Mouse (Mus musculus): ENCODE measurements around the gene Fyn. TPM values are rescaled to one million over a fixed set of nuclear protein-coding genes. Genes with fewer than 3 reads are reported as not detected.

Gene Fyn
- polyA plus RNA-seq, 1 experiment: 56.4 TPM

DNA sequence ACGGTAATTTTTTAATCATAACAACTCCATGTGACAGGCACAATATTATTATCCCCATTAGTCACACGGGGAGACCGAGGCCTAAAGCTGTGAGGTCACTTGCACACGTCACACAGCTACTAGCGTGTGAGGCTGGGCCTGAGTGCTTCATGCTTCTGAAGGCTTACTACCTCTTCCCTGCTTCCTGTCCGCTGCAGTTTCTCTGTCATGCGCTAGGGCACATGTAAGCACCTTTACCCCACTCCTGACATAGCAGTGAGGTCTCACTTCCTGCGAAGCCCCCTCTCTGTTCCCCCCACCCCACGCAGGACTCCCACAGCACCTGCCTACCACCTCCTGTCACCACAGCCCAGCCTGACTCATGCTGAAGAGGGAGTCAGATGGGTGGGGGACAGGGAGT lies 8.0 kb downstream of the Fyn start:
- Histone ChIP-seq H3K27ac (ENCODE audit: insufficient read depth, low read length) (no peak overlapping the region), H3K4me1 (ENCODE audit: control insufficient read depth, insufficient read depth, low read length) (0 out of 2 replicates have a peak, but pooled peaks cover 2% of the 10 kb centered on the region), H3K4me3 (ENCODE audit: insufficient read depth, low read length) (no peak overlapping the region)
- TF ChIP-seq POLR2A (IDR thresholded peaks at IDR 0.05; ENCODE audit: low read depth, low read length) (no peak), CTCF (IDR thresholded peaks at IDR 0.05; ENCODE audit: borderline replicate concordance, insufficient read depth, low read length) (no peak)

DNA sequence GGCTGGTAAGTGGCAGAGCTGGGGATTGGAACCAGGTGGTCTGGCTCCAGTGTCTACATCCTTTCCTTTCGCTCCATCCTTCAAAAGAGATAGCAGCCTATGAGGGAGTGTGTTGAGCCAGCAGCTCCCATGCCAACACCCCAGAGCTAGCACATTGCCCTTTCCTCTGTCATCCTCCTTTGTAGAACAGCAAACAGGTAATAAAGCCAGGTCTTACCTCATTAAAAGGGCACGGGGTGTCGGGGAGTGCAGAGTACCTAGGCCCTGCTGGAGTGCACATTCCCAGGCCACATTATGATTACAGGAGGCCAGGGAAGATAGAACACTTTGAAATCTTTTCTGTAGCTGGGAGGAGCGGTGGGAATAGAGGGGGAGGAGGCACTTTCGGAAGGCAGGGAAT lies 8.6 kb downstream of the Fyn start:
- 0 out of 2 replicates have a peak, but pooled peaks cover 2% of the 10 kb centered on the region for H3K4me1 ChIP-seq (ENCODE audit: control insufficient read depth, insufficient read depth, low read length)
- no peak overlapping the region for H3K27ac ChIP-seq (ENCODE audit: insufficient read depth, low read length)
- no peak overlapping the region for H3K4me3 ChIP-seq (ENCODE audit: insufficient read depth, low read length)
- TF ChIP-seq CTCF (IDR thresholded peaks at IDR 0.05; ENCODE audit: borderline replicate concordance, insufficient read depth, low read length) (no peak), POLR2A (IDR thresholded peaks at IDR 0.05; ENCODE audit: low read depth, low read length) (no peak)

DNA sequence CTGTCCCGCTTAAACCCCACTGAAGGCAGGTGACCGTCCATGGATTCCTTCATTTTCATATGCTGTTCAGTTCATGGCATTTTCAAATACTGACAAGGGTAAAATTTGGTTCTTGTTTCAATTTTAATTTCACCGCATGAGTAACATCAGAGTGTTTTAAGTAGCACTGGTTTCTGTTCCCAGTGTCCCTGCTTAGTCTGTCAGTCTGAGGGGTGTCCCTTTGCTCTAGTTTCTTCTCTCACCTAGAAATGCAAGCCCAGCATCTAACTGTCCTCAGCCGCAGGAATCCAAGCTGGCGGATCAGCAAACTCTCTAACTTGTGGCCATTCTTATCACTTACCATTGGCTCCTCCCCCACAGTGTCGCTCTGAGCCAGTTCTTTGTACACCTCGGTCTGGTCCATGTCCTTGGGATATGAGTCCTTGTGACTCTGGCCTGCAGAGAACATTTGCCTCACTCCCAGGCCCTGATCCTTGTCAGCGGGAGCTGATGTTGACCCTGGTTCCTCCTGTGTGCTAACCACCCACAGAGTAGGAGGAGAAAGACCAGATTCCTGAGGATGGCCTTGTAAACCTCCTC lies 9.5 kb downstream of the Fyn start:
- TF ChIP-seq POLR2A (IDR thresholded peaks at IDR 0.05; ENCODE audit: low read depth, low read length): no peak
- TF ChIP-seq CTCF (IDR thresholded peaks at IDR 0.05; ENCODE audit: borderline replicate concordance, insufficient read depth, low read length): no peak
- H3K27ac ChIP-seq (ENCODE audit: insufficient read depth, low read length): no peak overlapping the region
- H3K4me1 ChIP-seq (ENCODE audit: control insufficient read depth, insufficient read depth, low read length): 0 out of 2 replicates have a peak, but pooled peaks cover 2% of the 10 kb centered on the region
- H3K4me3 ChIP-seq (ENCODE audit: insufficient read depth, low read length): no peak overlapping the region

DNA sequence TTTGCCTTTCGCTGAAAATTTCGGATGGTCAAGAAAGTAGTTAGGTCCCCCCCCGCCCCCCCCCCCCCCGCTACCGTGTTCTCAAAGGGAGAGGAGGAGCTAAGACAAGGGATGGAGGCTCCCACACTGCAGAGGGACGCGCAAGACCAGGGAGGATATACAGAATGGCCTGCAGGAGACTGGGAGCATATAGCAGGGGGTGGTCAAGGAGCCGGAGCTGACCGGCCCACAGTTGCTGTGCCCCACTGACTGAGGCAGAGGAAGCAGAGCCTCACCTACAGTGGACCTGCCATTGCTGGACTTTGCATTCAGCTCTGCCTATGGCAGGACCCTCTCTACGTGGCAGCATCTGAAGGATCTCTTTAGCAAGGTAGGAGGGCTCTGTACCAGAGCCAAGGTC lies 10.6 kb downstream of the Fyn start:
- TF ChIP-seq POLR2A (IDR thresholded peaks at IDR 0.05; ENCODE audit: low read depth, low read length) (no peak), CTCF (IDR thresholded peaks at IDR 0.05; ENCODE audit: borderline replicate concordance, insufficient read depth, low read length) (no peak)
- Histone ChIP-seq H3K27ac (ENCODE audit: insufficient read depth, low read length) (no peak overlapping the region), H3K4me3 (ENCODE audit: insufficient read depth, low read length) (no peak overlapping the region), H3K4me1 (ENCODE audit: control insufficient read depth, insufficient read depth, low read length) (0 out of 2 replicates have a peak, but pooled peaks cover 2% of the 10 kb centered on the region)

DNA sequence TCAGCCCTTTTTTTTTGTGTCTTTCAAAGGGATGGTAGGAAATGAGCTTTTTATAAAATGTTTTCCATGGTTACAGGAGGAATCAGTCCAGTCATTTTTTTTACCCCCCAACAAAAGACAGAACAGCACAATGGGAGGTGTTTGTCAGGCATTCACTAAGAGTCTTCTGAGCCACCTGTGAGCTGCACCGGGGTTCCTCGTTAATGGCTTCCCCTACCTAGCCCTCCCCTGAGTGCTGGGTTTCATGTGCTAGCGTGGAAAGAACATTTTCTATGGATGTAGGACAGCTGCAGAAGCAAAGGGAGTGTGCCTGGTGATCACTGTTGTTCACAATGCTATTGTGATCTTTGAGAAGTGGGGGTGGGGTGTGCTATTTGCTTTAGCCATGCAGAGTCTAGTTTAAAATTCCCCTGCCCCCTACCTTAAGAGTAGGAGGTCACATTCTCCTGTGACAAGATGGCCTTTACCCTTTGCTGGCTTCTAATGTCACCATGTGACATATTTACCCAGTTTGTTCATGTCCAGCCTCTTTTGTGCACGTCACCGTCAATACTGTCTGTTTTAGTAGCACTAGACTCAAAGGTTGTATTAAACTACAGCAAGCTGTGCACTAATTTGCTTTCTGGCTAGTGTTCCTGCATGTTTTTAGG lies 11.2 kb downstream of the Fyn start:
- H3K4me3 ChIP-seq (ENCODE audit: insufficient read depth, low read length): no peak overlapping the region
- TF ChIP-seq POLR2A (IDR thresholded peaks at IDR 0.05; ENCODE audit: low read depth, low read length) (no peak), CTCF (IDR thresholded peaks at IDR 0.05; ENCODE audit: borderline replicate concordance, insufficient read depth, low read length) (no peak)
- H3K4me1 ChIP-seq (ENCODE audit: control insufficient read depth, insufficient read depth, low read length): 0 out of 2 replicates have a peak, but pooled peaks cover 2% of the 10 kb centered on the region
- H3K27ac ChIP-seq (ENCODE audit: insufficient read depth, low read length): no peak overlapping the region

DNA sequence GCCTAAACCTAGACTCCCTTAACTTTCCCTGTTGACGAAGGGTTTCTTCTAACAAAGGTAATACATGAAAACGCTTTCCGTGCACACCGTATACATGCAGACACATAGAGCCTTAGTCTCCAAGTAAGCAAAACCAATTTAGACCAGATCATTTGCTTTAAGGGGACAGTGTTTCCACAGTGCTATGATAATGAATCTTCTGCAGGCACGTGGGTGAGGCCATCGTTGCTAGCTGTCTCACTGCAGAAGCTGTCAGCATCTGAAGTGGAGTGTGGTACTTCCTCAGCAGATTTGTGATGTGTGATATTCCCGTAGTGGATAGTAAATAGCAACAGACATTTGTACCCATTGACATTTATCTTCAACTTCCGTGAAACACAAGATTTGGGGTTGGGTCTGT lies 16.6 kb downstream of the Fyn start:
- TF ChIP-seq CTCF (IDR thresholded peaks at IDR 0.05; ENCODE audit: borderline replicate concordance, insufficient read depth, low read length) (no peak), POLR2A (IDR thresholded peaks at IDR 0.05; ENCODE audit: low read depth, low read length) (no peak)
- H3K27ac ChIP-seq (ENCODE audit: insufficient read depth, low read length): no peak overlapping the region
- H3K4me3 ChIP-seq (ENCODE audit: insufficient read depth, low read length): no peak overlapping the region
- H3K4me1 ChIP-seq (ENCODE audit: control insufficient read depth, insufficient read depth, low read length): peaks cover 8% of the 10 kb centered on the region

DNA sequence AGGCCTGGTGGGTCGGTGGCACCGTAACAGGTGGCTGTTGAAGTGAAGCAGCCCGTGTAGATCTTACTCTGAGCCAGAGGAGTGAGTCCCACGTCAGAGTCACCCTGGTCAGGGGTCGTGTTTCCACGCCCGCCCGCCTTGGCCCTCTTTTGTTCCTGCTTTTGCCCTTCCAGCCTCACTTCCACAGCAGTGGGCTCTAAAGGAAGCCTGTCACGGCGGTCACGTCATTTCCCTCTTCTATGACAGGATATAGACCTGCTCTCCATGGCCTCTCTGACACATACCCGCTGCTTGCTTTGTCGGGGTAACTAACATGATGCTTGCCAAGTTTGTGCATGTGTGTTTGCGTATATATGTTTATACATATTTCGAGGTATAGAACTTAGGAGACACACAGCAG lies 17.5 kb downstream of the Fyn start:
- TF ChIP-seq POLR2A (IDR thresholded peaks at IDR 0.05; ENCODE audit: low read depth, low read length): no peak
- TF ChIP-seq CTCF (IDR thresholded peaks at IDR 0.05; ENCODE audit: borderline replicate concordance, insufficient read depth, low read length): no peak
- no peak overlapping the region for H3K4me3 ChIP-seq (ENCODE audit: insufficient read depth, low read length)
- H3K4me1 ChIP-seq (ENCODE audit: control insufficient read depth, insufficient read depth, low read length): peaks cover 8% of the 10 kb centered on the region
- no peak overlapping the region for H3K27ac ChIP-seq (ENCODE audit: insufficient read depth, low read length)

DNA sequence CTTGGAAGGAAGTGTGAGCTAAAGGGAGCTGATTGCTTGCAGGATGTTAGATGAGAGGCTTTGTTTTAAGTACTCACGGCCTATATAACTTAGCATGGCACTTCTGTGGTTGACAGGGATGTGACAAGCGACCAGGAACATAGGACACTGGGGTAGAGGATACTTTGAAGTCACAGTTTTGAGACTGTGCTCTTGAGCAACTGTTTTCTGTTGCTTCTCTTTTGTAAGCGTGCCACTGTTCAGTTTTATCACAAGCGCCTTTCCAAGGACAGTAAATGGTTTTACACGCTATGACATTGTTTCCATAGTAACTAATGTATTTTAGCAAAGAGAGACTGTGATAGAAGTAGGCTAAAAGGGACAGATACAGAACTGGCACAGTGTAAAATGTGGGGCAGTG lies 18.4 kb downstream of the Fyn start:
- H3K27ac ChIP-seq (ENCODE audit: insufficient read depth, low read length): no peak overlapping the region

DNA sequence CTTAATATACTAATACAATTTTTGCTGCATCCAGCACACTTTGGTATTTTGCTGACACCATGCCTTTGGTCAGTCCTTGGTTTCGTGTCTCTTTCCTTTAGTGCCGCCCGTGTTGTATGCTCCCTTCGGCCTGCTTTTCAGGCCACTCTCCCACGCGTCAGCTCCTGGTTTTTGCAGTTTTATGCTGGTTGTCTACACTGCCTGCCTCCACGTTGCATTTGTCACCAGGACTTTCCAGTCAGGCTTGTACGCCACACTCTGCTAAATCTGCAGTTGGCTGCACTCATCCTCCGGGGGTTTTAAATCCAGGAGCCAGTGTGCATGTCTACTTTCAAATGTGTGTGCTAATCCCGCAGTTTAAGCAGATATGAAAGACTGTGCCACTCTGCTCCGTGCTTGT lies 18.9 kb downstream of the Fyn start:
- H3K4me1 ChIP-seq (ENCODE audit: control insufficient read depth, insufficient read depth, low read length): peaks cover 8% of the 10 kb centered on the region
- no peak for TF ChIP-seq CTCF (IDR thresholded peaks at IDR 0.05; ENCODE audit: borderline replicate concordance, insufficient read depth, low read length)
- TF ChIP-seq POLR2A (IDR thresholded peaks at IDR 0.05; ENCODE audit: low read depth, low read length): no peak
- no peak overlapping the region for H3K27ac ChIP-seq (ENCODE audit: insufficient read depth, low read length)
- H3K4me3 ChIP-seq (ENCODE audit: insufficient read depth, low read length): no peak overlapping the region

More for the DNA sequence above, 18.4 kb downstream of the Fyn start:
- no peak overlapping the region for H3K4me3 ChIP-seq (ENCODE audit: insufficient read depth, low read length)
- peaks cover 8% of the 10 kb centered on the region for H3K4me1 ChIP-seq (ENCODE audit: control insufficient read depth, insufficient read depth, low read length)
- TF ChIP-seq POLR2A (IDR thresholded peaks at IDR 0.05; ENCODE audit: low read depth, low read length) (no peak), CTCF (IDR thresholded peaks at IDR 0.05; ENCODE audit: borderline replicate concordance, insufficient read depth, low read length) (no peak)

DNA sequence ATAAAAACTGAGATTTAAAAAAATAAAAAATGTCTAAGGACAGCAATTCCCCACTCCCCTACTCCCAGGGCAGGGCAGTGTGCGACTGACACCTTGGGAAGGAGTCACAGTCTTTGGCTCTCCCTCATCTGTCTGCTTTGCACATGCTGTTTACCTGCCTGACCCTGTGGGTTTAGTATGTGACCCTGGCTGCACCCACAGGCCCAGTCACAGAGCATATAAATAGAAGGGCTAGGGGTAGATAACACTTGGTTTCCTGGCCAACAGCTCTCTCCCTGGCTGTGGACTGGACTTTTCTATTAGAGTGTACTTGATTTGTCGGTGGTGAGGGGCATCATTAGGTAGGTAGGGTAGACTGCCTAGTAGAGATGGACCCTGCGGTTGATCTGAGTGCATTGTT lies 19.5 kb downstream of the Fyn start:
- TF ChIP-seq CTCF (IDR thresholded peaks at IDR 0.05; ENCODE audit: borderline replicate concordance, insufficient read depth, low read length) (no peak), POLR2A (IDR thresholded peaks at IDR 0.05; ENCODE audit: low read depth, low read length) (no peak)
- H3K4me1 ChIP-seq (ENCODE audit: control insufficient read depth, insufficient read depth, low read length): peaks cover 8% of the 10 kb centered on the region
- H3K27ac ChIP-seq (ENCODE audit: insufficient read depth, low read length): no peak overlapping the region
- no peak overlapping the region for H3K4me3 ChIP-seq (ENCODE audit: insufficient read depth, low read length)

Data from embryonic fibroblast, embryonic 13.5 days (primary cell).